Mouse (Mus musculus): ENCODE data around the gene Ccm2.

Gene Ccm2

DNA sequence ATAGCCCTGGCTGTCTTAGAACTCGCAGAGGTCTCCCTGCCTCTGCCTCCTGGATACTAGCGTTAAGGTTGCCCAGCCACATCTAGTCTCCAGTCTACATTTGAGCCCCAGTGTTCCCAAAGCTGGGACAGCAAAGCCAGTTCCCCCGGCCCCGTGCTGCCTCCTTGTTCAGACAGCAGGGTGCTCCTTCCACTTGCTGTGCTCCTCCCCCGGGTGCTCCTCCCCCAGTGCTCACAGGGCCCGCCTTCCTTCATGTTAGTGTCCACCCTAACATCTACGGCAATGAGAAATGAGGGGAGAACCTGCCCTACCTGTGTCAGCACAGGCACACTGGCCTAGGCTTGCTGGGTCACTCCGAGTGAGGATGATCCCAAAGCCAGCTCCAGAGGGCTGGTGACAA is 39.1 kb downstream of the Ccm2 start:
- no peak for DNase-seq

DNA sequence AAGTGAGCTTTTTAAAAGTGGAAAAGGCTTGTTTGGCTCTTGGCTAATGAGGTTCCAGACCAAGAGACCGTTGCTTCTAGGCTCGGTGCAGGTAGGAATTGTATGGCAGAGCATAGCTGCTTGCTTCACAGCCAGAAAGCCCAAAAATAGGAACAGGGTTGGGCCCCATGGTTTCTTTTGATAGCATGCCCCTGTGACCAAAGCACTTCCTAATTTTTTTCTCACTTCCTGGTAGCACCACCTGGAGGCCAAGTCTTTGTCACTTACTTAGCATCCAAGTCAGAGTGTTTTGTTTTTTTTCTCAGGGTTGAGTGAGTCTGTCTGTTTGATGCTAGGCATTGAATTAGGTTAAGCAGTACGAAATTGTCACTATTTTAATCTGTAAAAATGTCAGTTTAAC is 40.0 kb downstream of the Ccm2 start:
- DNase-seq: no peak

DNA sequence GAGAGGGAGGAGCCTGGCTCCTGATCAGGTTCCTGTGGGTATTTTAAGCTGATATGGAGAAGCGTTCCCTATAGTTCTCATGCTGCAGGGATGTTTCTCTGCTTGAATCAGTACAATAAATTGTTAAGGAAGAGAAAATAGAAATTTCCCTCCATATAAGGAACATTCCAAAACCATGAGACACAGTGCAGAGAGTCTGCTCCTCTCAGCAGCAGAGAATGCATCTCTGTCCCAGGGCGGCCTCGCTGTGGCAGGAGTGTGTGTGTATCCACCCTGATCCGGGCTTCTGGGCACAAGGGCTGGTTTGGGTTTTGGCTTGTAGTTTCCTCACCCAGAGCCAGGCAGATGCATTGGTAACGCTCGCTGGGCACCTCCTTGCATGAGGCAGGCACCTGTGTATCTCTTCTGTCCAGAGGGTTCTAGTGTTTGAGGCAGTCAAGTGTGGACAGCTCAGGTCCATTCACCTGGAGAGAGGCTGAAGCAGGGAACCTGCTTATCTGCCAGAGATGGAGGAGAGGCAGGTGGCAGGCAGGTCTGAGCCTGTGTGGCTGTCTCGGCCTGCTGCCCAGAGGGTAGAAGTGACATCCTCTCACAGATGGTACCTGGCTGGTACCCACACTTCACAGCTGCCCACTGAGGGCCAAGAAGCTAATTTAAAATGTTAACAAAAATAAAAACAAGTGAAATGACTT is 40.7 kb downstream of the Ccm2 start:
- no peak for DNase-seq

DNA sequence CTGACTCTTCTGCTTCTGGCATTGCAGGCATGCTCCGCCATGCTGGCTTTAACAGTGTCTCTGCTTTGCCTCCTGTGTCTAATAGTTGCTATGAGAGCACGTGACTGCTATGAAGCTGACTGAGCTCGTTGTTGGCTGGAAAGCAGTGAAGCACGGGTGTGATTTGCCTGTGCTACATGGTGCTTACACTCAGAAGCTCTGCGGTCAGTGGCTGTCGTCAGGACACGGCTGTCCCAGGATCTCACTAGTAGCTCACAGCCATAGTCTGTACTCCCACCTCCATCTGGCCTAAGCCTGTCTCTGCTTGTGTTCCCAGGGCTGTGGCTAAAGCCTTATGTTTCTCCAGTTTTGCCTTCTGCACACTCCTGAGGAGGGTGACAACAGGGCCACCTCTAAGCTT is 41.6 kb downstream of the Ccm2 start:
- DNase-seq: no peak

DNA sequence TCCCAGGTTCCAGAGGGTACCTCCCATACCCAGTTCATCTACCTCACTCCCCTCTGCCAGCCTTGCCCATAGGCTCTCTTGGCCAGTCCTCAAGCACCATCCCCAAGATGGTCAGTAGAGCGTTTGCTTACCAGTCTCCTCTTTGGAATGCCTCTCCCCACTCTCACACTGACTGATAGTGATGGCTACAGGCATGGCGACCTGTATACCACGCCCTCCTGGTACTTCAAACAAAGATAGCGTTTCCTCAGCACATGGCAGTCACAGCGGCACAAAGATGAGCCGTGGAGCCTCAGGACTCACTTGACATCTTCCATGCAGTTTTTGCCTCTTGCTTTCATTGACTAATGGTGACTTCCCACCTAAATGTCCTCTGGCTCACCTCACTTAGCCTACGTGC is 43.2 kb downstream of the Ccm2 start:
- DNase-seq: no peak

DNA sequence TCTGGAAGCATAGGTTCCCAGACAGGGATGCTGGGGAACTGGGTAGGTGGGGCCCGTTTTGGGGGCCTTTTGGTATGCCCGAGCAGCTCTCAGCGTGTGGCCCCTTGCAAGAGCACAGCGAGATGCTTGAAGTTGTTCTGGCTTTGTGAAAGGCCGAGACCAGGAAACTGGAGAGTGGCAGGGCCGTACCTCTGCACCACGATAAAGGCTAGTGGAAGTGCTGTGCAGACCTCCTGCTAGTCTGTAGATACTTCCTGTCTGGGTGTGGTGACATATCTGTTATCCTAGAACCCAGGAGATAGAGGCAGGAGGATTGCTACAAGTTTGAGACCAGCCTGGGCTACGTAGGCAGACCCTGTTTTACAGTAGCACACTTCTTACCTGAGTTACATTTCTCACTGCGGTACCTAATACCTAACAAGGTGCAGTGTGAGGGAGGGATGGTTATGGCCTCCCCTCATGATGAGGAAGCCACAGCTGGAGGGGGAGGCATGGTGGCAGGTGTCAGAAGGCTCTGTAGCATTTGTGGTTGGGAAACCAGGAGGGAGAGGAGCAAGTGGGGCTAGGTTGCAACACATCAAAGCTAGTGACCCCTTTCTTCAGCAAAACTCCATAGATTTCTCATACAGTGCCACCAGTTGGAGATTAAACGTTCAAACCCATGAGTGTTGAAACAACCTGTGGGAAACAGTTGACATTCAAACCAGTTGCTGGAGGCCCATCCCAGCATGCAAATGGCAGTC is 44.4 kb downstream of the Ccm2 start:
- DNase-seq: no peak

DNA sequence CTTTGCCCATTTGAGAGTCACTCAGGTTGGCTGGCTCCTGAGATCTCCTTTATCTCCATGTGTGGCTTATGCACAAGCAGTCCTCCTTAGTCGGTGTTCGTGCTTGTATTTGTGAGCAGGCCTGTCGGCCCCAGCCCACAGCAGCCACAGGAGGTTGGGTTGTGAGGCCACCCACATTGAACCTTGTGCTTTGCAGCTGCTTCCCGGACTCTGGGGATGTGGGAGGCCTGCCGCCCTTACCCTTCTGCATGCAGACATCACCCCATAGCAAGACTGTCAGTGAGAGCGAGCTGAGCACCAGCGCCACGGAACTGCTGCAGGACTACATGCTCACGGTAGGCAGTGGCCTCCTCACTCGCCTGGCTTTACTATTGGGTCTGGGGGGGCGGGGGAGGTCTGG is 46.7 kb downstream of the Ccm2 start:
- no peak for DNase-seq

DNA sequence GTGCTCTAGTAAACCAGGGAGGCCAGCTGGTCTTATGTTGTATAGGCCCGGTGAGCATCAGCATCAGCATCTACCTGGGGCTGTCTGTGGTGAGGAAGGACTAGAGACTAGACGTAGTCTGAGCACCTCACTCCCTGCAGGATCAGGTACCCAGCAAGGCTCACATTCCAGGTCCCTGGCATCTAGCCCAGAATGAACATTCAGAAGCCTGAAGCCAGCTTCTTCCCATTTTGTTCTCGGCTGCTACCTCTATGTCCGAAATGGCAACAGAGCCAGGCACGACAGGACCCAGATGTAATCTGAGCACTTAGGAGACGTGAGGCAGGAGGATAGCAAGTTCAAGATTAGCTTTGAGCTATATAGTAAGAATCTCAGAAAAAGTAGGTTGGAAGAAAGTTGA is 48.2 kb downstream of the Ccm2 start:
- DNase-seq: no peak

DNA sequence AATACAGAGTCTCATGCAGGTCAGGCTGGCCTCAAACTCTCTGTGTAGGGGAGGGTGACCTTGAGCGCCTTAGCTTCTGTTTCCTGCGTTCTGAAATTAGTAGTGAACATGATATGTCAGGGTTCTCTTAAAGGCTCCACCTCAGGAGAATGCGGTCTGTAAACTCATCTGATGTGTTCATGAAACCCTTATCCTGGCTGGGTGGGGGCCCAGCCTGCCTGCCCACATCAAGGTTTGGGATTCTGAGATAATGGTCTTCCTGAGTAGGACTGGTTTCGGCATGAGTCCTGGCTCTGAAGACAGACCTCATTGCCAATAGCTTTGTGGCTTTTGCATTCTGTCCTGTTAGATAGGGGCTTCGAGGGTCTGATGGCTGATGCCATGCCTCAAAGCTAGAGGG is 48.7 kb downstream of the Ccm2 start:
- DNase-seq: no peak

DNA sequence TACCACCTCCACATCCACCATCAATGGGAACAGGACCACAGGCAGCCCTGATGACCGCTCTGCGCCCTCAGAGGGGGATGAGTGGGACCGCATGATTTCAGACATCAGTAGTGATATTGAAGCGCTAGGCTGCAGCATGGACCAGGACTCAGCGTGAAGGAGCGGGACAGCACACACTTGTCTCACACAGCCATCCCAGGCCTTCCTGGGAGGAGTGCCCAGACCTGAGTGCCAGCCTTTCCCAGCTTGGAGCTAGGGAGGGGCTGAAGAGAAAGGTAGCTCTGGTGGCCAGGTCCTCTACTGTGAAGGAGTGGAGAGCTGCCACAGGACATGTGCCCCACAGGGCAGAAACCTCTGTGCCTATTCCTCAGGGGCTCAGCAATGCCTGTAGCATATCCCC is 49.5 kb downstream of the Ccm2 start:
- no peak for DNase-seq

DNA sequence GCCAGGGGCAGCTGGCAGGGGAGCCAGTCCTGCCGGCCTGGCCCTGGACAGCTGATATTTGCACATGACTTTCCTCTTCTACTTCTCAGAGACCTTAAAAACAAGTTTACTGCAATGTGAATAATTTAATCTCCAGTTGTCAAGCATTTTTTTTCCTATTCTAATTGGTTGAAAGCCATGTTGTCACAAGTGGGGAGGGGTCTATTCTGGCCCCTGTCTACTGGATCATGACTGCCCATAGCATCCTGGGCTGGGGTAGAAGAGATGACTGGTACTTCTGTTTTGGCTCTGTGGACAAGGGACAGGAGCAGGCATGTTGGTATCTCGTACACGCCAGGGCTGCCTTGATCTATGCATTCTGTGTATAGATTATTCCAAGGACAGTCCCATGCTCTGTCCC is 49.9 kb downstream of the Ccm2 start:
- DNase-seq: no peak

DNA sequence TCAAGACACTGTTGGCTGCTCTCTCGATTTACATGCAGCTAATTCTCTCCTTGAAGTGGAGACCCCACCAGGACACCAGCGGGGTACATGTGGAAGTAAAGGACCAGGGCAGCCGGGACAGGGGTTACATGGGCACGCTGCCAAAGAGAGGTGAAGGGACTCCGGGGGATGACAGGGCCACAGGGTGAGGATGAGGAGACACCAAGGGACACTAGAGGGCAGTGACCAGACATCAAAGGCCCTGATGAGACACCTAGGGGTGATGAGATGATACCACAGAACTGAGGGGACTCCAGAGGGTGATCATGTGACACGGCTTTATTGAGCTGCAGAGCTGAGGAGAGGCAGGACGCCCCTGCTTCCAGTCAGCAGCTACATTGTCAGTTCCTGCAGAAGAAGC is 50.8 kb downstream of the Ccm2 start:
- DNase-seq: no peak

DNA sequence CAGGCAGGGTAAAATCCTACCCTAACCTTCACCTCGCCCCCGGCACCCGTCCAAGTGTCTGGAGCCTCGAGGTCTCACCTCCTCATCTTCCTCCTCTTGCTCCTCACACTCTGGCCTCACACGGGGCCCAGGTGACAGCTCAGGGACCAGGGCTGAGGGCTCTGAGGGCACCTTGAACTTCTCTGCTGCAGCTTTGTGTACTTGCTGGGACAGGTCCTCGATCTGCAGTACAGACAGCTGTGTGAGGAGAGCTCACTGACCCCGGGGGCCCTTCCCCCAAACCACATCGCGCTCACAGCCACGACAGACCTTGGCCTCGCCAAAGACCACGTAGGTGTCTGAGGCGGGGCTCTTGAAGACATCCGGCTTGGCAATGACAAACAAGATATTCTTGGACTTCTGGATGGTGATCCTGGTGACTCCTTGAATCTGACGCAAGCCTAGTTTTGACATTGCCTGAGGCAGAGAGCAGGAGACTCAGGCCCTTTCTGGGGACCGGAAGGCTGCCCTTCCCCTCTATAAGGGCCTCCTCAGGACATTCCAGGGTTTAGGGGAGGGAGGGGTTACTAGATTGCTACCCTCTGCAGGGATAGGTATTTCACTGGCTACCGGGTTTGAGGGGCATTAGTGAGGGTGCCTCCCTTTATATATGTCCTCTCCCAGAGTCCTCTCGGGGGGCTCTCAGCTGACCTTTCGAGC is 51.7 kb downstream of the Ccm2 start:
- no peak for DNase-seq

DNA sequence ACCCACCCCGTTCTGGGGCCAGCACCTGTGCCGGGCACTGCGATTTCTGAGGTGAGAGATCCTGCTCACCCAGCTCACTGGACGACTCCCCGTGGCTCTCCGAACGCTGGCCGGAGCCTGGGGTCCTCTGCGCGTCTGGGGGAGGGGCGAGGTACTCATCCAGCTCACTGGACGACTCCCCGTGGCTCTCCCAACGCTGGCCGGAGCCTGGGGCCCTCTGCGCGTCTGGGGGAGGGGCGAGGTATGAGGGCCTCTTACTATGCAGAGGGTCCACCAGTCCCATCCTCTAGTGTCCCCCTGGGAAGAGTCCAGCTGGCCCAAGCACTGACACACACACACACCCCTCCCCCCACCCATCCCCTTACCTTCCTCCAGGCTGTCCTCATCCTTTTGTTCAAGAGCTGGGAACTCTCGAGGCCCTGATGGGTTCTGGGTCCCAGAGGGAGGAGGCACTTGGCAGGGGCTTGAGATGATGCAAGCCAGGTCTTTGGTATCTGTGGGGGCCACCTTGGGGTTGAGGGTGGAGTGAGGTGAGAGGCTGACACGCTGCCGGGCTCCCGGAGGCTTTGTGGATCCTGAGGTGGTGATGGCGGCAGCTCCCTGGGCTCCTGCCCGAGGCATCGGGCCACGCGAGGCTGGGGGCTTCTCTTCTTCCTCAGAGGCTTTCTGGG is 52.5 kb downstream of the Ccm2 start:
- DNase-seq: no peak

DNA sequence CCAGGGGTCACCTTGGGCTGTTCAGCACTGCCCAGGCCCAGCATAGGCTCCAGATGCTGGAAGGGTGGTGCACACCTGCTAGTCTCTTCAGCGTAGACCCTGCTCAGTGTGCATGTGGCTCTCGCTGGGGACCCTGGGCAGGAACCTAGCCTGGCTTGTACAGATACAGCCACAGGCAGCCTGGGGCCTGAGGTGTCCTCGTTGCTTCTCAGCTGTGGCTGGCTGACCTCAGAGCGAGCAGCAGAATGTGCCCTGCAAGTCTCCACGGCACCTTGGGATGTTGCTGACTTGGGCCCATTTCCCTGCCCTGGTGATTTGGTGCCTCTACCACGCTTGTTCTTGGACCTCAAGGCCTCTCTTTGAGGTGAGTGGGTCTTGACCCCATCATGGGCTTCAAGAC is 53.1 kb downstream of the Ccm2 start:
- DNase-seq: no peak

DNA sequence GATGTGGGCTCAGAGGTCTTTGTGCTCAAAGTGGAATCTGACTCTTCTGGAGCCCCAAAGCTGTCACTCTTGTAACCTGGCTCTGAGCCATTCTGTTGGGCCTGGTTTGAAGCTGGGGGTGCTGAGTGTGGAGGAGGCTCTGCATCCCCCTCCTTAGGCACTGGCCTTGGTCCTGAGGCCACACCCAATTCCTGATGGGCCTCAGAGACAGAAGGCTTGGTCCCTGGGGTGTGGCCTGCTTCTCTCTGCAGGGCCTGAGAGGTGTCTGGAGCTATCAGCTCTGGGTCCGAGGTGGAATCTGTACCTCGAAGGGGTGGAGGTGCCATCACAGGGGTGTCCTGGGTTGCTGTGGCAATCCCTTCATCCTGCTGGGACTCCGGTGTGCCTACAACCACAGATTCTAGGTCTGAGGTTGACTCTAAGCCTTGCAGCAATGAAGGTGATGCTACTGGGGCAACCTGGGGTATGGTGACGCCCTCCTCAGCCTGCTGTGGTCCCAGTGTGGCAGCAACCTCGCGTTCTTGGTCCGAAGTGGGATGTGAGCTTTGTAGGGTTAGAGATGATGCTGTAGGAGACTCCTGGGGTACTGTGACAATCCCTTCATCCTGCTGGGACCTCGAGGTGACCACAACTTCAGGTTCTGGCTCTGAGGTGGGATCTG is 53.7 kb downstream of the Ccm2 start:
- no peak for DNase-seq

DNA sequence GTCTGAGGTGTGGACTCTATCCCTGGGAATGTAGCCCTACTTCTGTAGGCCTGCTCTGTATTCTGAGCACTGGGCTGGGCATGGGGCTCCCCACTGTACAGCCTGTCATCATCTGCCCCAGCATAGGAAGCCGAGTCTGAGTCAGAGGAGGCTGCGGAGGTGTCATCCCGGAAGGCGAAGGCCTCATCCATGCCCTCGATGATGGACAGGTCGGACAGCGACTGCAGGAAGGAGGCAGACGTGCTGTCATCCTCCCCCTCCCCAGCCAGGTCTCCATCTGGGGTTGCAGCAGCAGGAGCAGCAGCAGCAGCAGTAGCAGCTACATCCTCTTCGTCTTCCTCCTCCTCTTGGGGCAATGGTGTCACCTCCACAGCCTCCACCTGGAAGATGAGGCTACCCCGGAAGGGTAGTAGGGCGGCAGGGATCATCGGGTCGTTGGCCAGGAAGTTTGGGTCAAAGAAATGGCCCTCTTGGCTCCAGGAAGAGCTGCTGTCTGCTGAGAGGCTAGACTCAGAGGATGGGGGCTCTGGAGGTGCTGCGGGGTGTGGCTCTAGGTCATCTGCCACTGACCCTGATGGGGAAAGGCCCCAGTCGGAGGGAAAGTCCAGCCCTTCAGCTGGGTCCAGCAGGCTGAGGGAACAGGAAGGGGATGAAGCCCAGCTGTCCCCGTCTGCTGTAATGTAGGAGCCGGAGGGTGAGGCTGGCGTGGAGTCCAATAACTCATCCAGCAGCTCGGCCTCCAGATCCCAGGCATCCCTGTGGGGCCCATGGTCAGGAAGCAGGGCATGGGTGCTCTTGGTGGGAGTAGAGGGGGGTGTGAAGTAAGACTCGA is 55.2 kb downstream of the Ccm2 start:
- no peak for DNase-seq

DNA sequence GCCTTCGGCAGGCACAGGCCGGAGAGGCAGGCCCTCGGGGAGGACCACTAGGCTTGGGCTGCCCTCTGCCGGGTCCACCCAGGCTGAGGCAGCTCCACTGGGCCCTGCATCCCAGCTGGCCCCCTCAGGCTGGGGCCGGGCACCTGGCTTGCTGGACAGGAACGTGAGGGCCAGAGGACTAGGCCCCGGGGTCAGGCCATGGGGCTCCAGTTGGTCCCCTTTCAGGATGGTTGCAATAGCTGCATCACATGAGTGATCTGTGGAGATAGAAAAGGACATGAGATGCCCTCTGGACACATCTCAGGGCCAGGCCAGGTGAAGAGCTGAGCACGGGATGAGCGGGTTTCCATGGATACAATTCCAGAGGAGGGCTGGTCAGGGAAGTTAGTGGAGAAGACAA is 56.0 kb downstream of the Ccm2 start:
- DNase-seq: no peak

DNA sequence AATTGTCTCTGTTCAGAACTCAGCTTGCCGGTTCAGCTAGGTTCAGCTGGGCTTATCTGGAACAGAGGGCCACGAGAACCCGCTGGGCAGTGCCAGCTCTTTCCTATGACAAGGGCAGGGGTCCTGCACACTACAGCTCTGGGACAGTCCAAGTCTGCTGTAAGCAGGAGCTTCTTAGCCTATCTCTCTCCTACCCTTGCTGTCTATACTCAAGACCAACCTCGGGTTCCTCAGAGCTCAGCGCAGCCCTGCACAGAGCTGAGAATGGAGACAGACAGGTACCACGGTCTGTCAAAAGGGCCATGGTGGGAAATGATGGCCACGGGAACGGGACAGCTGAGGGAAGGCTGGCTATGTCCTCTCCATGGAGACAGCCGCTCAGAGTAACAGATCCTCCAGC is 56.5 kb downstream of the Ccm2 start:
- DNase-seq: no peak

DNA sequence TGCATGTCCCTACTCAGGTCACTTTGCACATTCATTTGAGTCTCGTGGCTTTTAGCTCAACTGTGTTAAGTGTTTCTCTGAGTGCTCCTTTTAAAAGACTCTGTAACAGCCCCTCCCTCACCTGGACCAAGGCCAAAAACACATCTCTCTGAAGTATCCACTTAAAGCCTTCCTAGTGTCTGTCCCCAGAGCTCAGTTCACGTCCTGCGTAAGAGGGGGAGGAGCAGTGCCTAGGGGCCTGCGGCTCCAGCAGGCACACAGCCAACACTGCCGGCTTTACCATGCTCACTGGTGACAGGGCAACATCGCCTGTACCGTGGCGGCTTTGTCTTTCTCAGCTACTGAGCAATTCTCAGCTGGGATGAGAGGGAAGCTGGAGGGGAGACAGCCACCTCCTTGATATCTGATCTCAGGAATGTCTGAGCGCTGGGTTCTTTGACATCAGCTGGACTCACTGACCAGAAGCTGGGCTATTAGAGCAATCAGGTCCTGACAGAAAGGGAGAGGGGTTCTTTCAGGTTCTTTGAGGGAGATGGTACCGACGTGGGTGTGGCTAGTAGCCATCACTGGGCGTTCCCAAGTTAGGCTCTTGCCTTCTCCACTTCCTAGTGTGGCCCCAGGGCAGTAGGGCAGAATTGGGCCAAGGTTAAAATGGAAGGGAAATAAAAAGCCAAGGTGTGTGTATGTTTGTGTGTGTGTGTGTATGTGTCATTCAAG is 57.4 kb downstream of the Ccm2 start:
- DNase-seq: peak; percentile 69

DNA sequence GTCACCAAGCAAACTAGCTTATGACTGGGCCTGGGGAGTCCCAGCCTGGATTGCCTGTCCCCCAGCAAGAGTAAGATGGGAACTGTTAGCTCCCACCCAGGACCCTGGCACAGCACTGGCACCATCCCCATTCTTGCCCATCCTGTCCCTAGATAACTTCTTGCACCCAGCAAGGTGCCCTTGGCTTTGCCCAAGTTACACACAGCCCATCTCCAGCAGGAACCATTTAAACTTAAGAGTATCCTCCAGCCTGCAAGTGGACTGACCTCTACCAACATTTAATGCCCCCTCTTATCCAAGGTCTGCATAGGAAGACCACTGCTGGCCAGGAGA is 57.9 kb downstream of the Ccm2 start:
- no peak for DNase-seq

DNA sequence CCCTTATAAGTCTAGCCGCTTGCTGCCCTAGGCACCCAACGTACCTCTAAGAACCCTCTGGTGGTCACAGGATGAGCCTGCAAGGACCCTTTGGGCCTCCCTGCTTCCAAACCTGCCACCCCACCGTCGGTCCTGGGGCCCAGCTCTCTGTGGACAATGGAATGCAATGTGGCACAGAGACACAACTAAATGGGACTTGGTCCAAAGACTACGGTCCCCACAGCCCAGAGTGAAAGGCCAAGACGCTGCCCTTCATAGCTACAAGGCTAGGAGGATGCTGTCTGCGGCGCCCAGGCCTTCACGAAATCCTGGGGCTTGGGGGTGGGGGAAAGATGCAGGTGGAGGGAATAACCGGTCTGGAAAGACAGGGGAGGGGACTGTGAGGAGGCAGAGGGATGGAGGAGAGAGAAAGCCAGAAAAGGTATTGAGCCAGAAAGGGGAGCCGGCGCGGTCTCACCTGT is 58.4 kb downstream of the Ccm2 start:
- DNase-seq: no peak
